Mouse (Mus musculus): ENCODE measurements at regions not wholly inside any gene's neighbourhood (a gene's known extent, or its start where the extent isn't known, plus 50 kb on each side); places are given as distances from the start of the nearest gene placed in this dataset.

GRCm38 (mm10) chr6:84322528-84322927 lies 271.2 kb downstream of the Cyp26b1 start:
- TF ChIP-seq TAL1 (IDR thresholded peaks at IDR 0.05; ENCODE audit: low read length) (no peak), GATA1 (IDR thresholded peaks at IDR 0.05; ENCODE audit: low read length) (no peak)

Data from erythroblast, embryonic 14.5 days (primary cell).